Mouse (Mus musculus): ENCODE measurements around the gene Rps26.

Rps26 gene

DNA sequence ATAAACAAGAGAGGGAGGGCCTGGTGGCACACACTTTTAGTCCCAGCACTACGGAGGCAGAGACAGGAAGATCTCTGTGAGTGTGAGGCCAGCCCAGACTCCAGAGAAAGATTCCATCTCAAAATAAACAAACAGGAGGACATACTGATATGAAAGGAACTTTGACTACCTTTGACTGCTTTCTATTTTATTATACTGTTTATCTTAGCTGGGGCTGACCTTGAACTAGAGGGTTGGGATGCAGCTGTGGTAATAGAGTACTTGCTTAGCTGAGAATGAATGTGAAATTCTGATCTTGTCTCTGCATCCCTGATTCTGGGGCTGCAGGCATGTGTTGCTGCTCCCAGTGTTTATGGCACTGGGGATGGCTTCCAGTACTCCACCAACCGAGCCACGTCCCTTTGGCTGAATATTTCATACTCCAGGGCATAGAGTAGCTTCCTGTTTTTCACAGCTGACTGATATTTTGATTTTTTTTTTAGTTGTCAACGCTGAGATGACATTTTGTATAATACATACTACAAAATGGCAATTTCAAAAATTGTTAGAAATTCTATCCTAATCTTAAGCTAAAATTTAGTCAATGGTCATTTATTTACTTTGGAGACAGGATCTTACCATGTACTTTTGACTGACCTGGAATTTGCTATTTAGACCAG lies 23.9 kb downstream of the Rps26 start:
- DNase-seq = no peak

- no peak for DNase-seq
These were observed 25.0 kb downstream of the Rps26 start for GRCm38 (mm10) chr10:128601499-128601898.

DNA sequence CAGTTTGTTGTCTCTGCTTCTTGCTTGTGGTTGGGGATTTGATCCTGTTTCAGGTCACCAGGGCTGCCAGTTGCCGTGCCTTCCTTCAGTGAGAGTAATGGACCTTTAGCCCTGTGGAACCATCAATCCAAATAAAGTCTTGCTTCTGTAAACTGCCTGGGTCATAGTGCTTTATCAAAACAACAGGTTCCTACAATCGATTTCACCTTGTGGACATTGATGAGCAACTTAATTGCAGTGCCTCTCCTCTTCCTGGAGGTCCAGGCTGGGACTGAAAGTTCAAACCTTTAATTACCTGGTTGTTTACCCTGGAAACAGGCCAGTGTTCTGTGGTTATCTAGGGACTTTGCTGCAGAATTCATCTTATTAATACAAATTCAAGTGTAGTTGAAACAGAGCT lies 28.1 kb downstream of the Rps26 start:
- no peak for DNase-seq

DNA sequence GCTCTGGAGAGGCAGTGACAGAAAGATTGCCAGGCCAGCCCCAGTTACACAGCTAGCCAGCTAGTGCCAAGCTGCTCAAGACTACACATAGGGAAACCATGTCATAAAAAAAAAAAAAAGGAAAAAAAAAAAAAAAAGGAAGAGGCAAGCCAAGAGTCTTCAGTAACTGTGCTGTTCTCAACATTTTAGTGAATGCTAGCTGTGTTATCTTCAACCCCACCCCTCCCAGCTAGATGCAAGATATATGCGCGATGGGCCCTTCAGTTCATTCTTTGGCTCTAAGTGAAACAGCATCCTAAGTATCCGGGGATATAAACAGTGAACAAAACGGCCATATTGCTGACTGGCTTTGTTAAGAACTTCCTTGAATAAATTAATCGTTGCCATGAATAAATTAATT lies 33.8 kb downstream of the Rps26 start:
- DNase-seq = no peak

DNA sequence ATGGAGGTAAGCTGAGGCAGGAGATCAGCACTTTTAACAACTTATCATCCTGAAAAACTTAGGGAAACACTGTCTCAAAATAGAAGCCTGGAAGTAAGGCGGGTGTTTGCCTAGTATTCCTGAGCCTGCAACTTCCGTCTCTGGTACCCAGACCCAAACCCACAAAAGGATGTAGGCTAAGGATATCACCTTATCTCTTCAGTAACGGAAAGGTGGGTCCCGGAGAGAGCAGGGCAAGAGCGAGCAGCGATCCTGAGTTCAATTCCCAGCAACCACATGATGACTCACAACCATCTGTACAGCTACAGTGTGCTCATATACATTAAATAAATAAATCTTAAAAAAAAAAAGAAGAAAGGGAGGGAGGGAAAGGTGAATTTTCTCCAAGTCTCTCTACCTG lies 35.1 kb downstream of the Rps26 start:
- DNase-seq = no peak

DNA sequence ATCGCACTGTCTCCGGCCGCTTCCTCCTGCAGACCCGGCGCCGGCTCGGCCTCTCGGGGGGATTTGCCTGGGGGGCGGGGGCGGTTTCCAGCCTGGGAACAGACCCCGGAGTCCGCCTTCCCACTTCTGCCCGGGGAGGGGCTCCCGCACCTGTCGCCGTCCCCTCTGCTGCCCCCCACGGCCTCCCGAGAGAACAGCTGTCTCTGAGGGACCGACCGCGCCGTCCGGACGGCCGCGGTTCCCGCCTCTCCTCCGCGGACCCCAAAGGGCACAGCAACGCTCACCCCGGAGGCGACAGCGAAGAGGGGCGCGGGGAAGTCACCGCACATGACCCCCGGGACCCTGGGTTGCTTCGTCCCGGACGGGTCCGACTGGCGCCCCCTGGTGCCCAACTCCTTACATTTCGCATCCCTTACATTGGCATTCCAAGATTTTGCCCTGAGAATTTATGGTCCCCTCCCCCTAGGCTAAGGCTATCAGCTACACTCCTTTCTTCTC lies 36.3 kb downstream of the Rps26 start:
- DNase-seq = peak; percentile 78

DNA sequence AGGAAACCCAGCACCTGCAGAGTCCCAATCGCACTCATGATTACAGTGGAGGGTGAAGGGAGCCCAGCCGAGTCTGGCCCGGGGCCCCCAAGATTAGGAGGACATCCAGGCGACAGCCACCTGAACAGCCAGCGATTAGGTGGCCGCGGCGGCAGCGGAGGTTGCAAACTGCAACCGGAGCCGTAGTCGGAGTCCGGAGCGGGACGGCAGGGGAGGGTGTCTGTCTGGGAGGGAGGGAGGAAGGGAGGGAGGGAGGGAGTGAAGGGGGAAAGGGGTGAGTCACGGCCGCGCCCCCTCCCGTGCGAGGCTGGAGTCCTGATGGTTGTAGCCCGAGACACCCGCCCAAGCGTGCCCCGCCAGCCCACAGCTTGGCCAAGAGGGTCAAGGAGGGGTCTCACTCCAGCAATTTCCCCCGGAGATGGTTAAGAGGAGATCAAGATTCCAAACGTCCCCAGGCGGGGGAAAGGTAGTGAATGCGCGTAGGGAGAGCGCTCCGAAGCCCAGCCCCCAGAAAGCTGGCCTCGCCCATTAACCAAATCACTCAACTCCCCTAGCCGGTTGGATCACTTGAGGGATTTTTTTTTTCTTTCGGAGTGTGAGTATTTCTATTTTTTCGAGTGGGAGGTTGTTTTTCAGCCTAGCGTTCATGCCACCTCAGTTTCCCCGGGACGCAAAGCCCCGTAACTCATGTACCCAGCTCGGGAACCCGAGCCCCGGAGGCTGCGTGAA lies 36.9 kb downstream of the Rps26 start, which contains the start of gene Erbb3:
Erbb3 (minus strand) TSS at position 189 of the 729 bp plus-strand sequence.
- peak; percentile 83 for DNase-seq

GRCm38 (mm10) chr10:128588775-128589463 lies 37.6 kb downstream of the Rps26 start:
- DNase-seq = peak; percentile 60

DNA sequence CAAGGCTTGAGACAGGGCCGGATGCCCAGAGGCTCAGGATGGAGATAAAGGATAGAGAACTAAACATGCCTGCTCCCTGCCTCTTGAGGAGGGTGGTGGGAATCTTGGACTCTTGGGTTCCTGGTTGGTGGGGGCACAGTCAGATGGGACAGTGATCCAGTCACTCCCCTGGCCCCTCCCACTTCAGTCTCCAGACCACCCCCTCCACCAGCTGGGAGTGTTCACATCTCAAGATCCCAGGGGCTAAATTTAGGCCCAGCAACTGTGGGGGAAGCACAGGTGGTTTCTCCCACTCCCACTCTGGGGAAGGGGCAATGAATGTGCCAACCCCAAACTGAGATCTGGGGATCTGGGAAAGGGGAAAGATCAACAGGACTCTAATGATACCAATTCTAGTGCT lies 38.4 kb downstream of the Rps26 start:
- peak; percentile 16 for DNase-seq

- peak; percentile 79 for DNase-seq
These were observed 38.9 kb downstream of the Rps26 start for GRCm38 (mm10) chr10:128587697-128588096.

DNA sequence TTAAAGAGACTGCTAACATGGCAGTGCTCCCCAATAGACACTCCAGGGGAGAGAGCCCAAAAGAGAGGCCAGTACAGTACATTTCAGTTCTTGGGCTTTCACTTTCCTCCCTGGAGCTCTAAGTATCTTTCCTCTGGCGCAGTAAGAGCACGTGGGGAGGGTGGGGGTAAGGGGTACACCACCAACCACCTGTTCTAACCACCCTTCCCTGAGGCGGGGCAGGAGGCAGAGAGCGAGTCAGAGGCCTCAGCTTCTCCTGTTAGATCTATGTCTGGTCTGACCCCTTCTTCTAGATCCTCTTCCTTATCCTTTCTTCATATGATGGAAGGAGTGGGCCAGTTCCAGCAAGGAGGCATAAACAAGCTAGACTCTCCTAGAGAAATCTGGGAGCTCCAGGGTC lies 39.4 kb downstream of the Rps26 start:
- DNase-seq = no peak

DNA sequence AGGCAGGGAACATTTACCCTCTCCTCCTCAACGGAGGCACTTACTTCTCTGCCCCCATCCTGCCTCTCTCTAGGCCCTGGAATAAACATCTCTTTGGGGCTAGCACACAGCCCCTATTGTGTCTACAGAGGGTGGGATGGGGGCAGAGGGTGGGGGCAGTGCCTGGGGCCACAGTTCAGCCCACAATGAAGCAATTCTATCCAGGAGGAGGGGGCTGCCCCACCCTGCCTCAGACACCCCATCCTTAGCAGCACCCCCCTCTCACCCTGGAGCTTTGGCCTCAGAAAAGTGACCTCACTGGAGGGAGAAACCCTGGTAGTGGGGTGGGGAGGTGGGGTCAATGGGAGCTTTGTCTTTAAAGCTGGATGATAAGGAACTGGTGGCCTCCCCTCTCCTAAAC lies 40.0 kb downstream of the Rps26 start:
- DNase-seq = no peak

- DNase-seq = peak; percentile 74
These were observed 42.2 kb downstream of the Rps26 start for GRCm38 (mm10) chr10:128584386-128584785.

DNA sequence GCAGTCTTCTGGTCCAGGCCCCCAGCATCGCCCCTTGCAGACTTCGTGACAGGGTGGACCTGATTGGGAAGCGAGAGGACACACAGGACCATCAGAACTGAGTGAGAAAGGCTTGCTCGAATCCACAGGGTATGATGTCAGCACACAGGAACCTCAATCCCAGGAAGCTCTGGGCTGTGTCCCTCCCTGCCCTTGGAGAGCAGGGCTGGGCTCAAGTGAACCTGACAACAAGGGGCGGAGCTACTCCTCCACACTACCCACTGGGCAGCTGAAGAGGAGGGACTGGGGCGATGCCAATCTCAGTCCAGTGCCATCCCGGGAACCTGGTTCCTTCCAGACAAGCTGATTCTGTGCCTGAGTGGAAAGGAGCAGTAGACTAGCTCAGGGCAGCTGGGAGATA lies 42.9 kb downstream of the Rps26 start:
- DNase-seq = peak; percentile 87

GRCm38 (mm10) chr10:128579731-128580130 lies 46.8 kb downstream of the Rps26 start:
- no peak for DNase-seq

DNA sequence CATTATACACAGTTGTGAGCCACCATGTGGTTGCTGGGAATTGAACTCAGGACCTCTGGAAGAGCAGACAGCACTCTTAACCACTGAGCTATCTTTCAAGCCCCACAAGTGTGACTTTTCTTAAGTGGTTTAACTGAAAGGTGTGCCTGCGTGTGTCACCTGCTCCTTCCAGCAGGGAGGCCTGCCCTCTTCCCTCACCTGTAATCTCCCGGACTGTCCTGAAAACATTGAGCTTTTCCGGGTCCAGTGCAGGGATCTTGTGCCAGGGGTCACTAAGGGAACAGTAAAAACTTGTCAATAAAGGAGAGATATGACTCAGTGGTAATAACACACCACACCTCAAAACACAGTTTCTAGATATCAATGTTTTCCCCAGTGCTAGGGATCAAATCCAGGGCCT lies 47.2 kb downstream of the Rps26 start:
- DNase-seq = no peak

GRCm38 (mm10) chr10:128578330-128578729 lies 48.2 kb downstream of the Rps26 start:
- DNase-seq = no peak

DNA sequence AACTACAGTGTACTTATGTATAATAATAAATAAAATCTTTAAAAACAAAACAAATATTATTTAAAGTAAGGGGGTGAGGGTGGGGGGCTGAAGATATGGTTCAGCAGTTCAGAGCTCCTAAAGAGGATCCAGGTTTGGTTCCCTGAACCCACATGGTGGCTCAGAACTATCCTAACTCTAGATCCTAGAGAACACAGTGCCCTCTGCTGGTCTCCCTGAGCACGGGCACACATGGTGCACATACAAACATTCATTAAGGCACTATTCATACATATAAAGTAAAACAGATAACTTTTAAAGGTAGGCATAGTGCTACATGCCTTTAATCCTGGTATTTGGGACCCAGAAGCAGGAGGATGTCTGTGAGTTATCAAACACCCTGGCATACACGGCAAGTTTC lies 51.5 kb downstream of the Rps26 start:
- no peak for DNase-seq
